Mouse (Mus musculus) liver, embryonic 13.5 days (tissue): ENCODE data around the gene Gm20909. TPM values are rescaled to one million over a fixed set of nuclear protein-coding genes. Genes with fewer than 3 reads are reported as not detected.
"Not testable (repeated sequence)": the region's sequence is repeated elsewhere in the genome, so short reads cannot be mapped to it uniquely, and the experiment has no call there.

Source experiments
- ATAC-seq: fragments of 200-750 bp; cut with Nextera tagmentation; 2 replicates; pipeline ENCODE4 v1.8.0; 2017; ENCODE audit warnings: low read depth, mild to moderate bottlenecking, moderate number of reproducible peaks, moderate library complexity
- DNase-seq: peaks from one replicate; pipeline ENCODE4 v3.0.0; 2022
- H3K27ac ChIP-seq: fragments of 300-500 bp; sonication (generic); 2 replicates; pipeline ENCODE4 v1.5.1; 2015; ENCODE audit warnings: moderate library complexity, mild to moderate bottlenecking, inconsistent platforms
- H3K27me3 ChIP-seq: fragments of 300-500 bp; sonication (generic); 2 replicates; pipeline ENCODE4 v1.6.1; 2015; ENCODE audit warnings: mild to moderate bottlenecking, inconsistent platforms
- H3K36me3 ChIP-seq: fragments of 300-500 bp; sonication (generic); 2 replicates; pipeline ENCODE4 v1.6.1; 2015; ENCODE audit warnings: mild to moderate bottlenecking, inconsistent platforms
- H3K4me1 ChIP-seq: fragments of 300-500 bp; sonication (generic); replicated peaks from 2 replicates; pipeline ENCODE4 v1.6.1; 2015; ENCODE audit warnings: inconsistent platforms
- H3K4me2 ChIP-seq: fragments of 300-500 bp; sonication (generic); 2 replicates; pipeline ENCODE4 v1.6.1; 2015; ENCODE audit warnings: inconsistent platforms, mild to moderate bottlenecking, moderate library complexity
- H3K4me3 ChIP-seq: fragments of 300-500 bp; sonication (generic); replicated peaks from 2 replicates; pipeline ENCODE4 v1.5.1; 2015; ENCODE audit warnings: mild to moderate bottlenecking, inconsistent platforms
- H3K9ac ChIP-seq: fragments of 300-500 bp; sonication (generic); 2 replicates; pipeline ENCODE4 v1.6.1; 2015; ENCODE audit warnings: mild to moderate bottlenecking, inconsistent platforms
- H3K9me3 ChIP-seq: fragments of 300-500 bp; sonication (generic); replicated peaks from 2 replicates; pipeline ENCODE4 v1.6.1; 2016; ENCODE audit warnings: inconsistent platforms
- WGBS: fragments of 180-500 bp; shearing (Covaris S2); methylation state at CpG from one replicate; pipeline ENCODE4 v1.1.7; 2015; ENCODE audit not compliant: insufficient replicate concordance; 5-methylcytosine and 5-hydroxymethylcytosine counted together
- polyA plus RNA-seq: library from polyadenylated mRNA; unstranded; fragments of >200 nt; fragmentation: Nextera tagmentation; extraction: Ambion mirVana; gene quantifications from 2 replicates; pipeline ENCODE4 v1.2.1, GENCODE M21; 2015

Gene Gm20909
- polyA plus RNA-seq = not detected in 2 replicates

DNA sequence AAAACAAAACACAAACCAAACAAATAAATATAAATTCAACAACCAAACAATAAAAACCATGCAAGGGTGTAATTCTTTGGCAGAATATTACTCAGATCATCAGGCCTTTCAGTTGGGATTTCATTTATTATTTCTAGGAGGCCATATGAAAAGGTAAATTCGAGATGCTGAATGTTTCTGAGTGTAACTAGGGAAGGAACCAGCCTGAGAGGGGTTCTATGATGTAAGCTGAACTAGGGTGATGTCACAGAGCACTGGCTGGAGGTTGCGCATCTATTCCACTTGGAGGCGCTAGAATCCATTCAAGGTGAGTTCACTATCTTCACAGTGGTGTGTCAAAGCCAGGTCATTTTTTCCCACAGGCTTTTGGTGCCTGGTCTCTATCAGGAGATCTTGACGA is at the start of gene Gm20909:
TSS of gene Gm20909 (plus strand) at position 301 of the 400 bp plus-strand sequence.
- H3K27me3 ChIP-seq, DNase-seq, H3K36me3 ChIP-seq, H3K4me2 ChIP-seq, H3K9me3 ChIP-seq, ATAC-seq, H3K4me1 ChIP-seq, H3K4me3 ChIP-seq, H3K9ac ChIP-seq, H3K27ac ChIP-seq: not testable (repeated sequence)
- no CpG with 5 or more reads among the region's 4 CpGs for WGBS

Other genes starting within 250 kb of the Gm20909 start
- not detected in 2 replicates for gene Gm29866, start 170.9 kb upstream of the Gm20909 start, polyA plus RNA-seq
- gene Gm20865, start 77.0 kb downstream of the Gm20909 start, polyA plus RNA-seq = not detected in 2 replicates